Mouse (Mus musculus): ENCODE data around the gene Epb41l3. TPM values are rescaled to one million over a fixed set of nuclear protein-coding genes. Genes with fewer than 3 reads are reported as not detected.
A peak's percentile ranks its signal among the peaks of the same experiment; 100 is the strongest.
"Not testable (repeated sequence)": the region's sequence is repeated elsewhere in the genome, so short reads cannot be mapped to it uniquely, and the experiment has no call there.

The Epb41l3 gene
- polyA plus RNA-seq, 1 experiment from 2014 or later: 174 TPM

GRCm38 (mm10) chr17:69120533-69121358 is 45.3 kb downstream of the Epb41l3 start:
- peak overlapping the region; percentile 46 for H3K4me2 ChIP-seq (replicated peaks; ENCODE audit: low read depth)
- no peaks in the 10 kb centered on the region for H3K9me3 ChIP-seq (ENCODE audit: control insufficient read depth)
- H3K36me3 ChIP-seq (ENCODE audit: control insufficient read depth, insufficient read depth): no peaks in the 10 kb centered on the region
- H3K27ac ChIP-seq (ENCODE audit: low read depth, low read length): no peak overlapping the region
- H3K4me3 ChIP-seq (ENCODE audit: low read depth, low read length): peak overlapping the region; percentile 4; the same call in 1 of the 2 replicates
- H3K9ac ChIP-seq (ENCODE audit: low read depth, low read length): no peak overlapping the region
- peak; percentile 60; the same call in 1 of the 2 replicates for ATAC-seq
- H3K4me1 ChIP-seq (replicated peaks; ENCODE audit: control insufficient read depth, insufficient read depth, low read length): 0 out of 2 replicates have a peak, but pooled peaks cover 6% of the 10 kb centered on the region
- no peak for TF ChIP-seq CTCF (IDR thresholded peaks at IDR 0.05; ENCODE audit: low read depth)
- H3K27me3 ChIP-seq (replicated peaks; ENCODE audit: control insufficient read depth, insufficient read depth, low read length): no peaks in the 10 kb centered on the region
- 8% methylated on average over 19 of the region's 19 CpGs for WGBS

GRCm38 (mm10) chr17:69122403-69122802 is 46.9 kb downstream of the Epb41l3 start:
- 0 out of 2 replicates have a peak, but pooled peaks have one; percentile 37 for ATAC-seq
- H3K27me3 ChIP-seq (replicated peaks; ENCODE audit: control insufficient read depth, insufficient read depth, low read length); H3K9me3 ChIP-seq (ENCODE audit: control insufficient read depth); H3K36me3 ChIP-seq (ENCODE audit: control insufficient read depth, insufficient read depth); H3K9ac ChIP-seq (ENCODE audit: low read depth, low read length); H3K4me1 ChIP-seq (replicated peaks; ENCODE audit: control insufficient read depth, insufficient read depth, low read length); H3K27ac ChIP-seq (ENCODE audit: low read depth, low read length); H3K4me3 ChIP-seq (ENCODE audit: low read depth, low read length): not testable (repeated sequence)
- peak overlapping the region; percentile 46 for H3K4me2 ChIP-seq (replicated peaks; ENCODE audit: low read depth)
- WGBS: 4% methylated on average over 6 of the region's 6 CpGs

GRCm38 (mm10) chr17:69127436-69127835 is 52.0 kb downstream of the Epb41l3 start:
- no peaks in the 10 kb centered on the region for H3K4me1 ChIP-seq (replicated peaks; ENCODE audit: control insufficient read depth, insufficient read depth, low read length)
- no peak for TF ChIP-seq CTCF (IDR thresholded peaks at IDR 0.05; ENCODE audit: low read depth)
- H3K4me3 ChIP-seq (ENCODE audit: low read depth, low read length): no peak overlapping the region
- no peak for ATAC-seq
- 77% methylated on average over 7 of the region's 7 CpGs for WGBS
- no peak overlapping the region for H3K4me2 ChIP-seq (replicated peaks; ENCODE audit: low read depth)
- no peaks in the 10 kb centered on the region for H3K9me3 ChIP-seq (ENCODE audit: control insufficient read depth)
- H3K9ac ChIP-seq (ENCODE audit: low read depth, low read length): no peak overlapping the region
- H3K27me3 ChIP-seq (replicated peaks; ENCODE audit: control insufficient read depth, insufficient read depth, low read length): no peaks in the 10 kb centered on the region
- 0 out of 2 replicates have a peak, but pooled peaks cover 3% of the 10 kb centered on the region for H3K36me3 ChIP-seq (ENCODE audit: control insufficient read depth, insufficient read depth)
- no peak overlapping the region for H3K27ac ChIP-seq (ENCODE audit: low read depth, low read length)

GRCm38 (mm10) chr17:69127981-69128380 is 52.5 kb downstream of the Epb41l3 start:
- no peaks in the 10 kb centered on the region for H3K4me1 ChIP-seq (replicated peaks; ENCODE audit: control insufficient read depth, insufficient read depth, low read length)
- ATAC-seq: no peak
- no peak overlapping the region for H3K27ac ChIP-seq (ENCODE audit: low read depth, low read length)
- no peak overlapping the region for H3K4me2 ChIP-seq (replicated peaks; ENCODE audit: low read depth)
- TF ChIP-seq CTCF (IDR thresholded peaks at IDR 0.05; ENCODE audit: low read depth): no peak
- H3K4me3 ChIP-seq (ENCODE audit: low read depth, low read length): no peak overlapping the region
- H3K36me3 ChIP-seq (ENCODE audit: control insufficient read depth, insufficient read depth): 0 out of 2 replicates have a peak, but pooled peaks cover 3% of the 10 kb centered on the region
- 59% methylated on average over 5 of the region's 5 CpGs for WGBS
- no peaks in the 10 kb centered on the region for H3K27me3 ChIP-seq (replicated peaks; ENCODE audit: control insufficient read depth, insufficient read depth, low read length)
- no peaks in the 10 kb centered on the region for H3K9me3 ChIP-seq (ENCODE audit: control insufficient read depth)
- H3K9ac ChIP-seq (ENCODE audit: low read depth, low read length): no peak overlapping the region

- H3K36me3 ChIP-seq (ENCODE audit: control insufficient read depth, insufficient read depth): 0 out of 2 replicates have a peak, but pooled peaks cover 3% of the 10 kb centered on the region
- H3K4me2 ChIP-seq (replicated peaks; ENCODE audit: low read depth): no peak overlapping the region
- no peak overlapping the region for H3K4me3 ChIP-seq (ENCODE audit: low read depth, low read length)
- WGBS: 48% methylated on average over 6 of the region's 6 CpGs
- no peaks in the 10 kb centered on the region for H3K27me3 ChIP-seq (replicated peaks; ENCODE audit: control insufficient read depth, insufficient read depth, low read length)
- no peaks in the 10 kb centered on the region for H3K4me1 ChIP-seq (replicated peaks; ENCODE audit: control insufficient read depth, insufficient read depth, low read length)
- no peaks in the 10 kb centered on the region for H3K9me3 ChIP-seq (ENCODE audit: control insufficient read depth)
- H3K9ac ChIP-seq (ENCODE audit: low read depth, low read length): no peak overlapping the region
- ATAC-seq: no peak
- no peak for TF ChIP-seq CTCF (IDR thresholded peaks at IDR 0.05; ENCODE audit: low read depth)
- H3K27ac ChIP-seq (ENCODE audit: low read depth, low read length): no peak overlapping the region
Observed at GRCm38 (mm10) chr17:69129434-69129833, 54.0 kb downstream of the Epb41l3 start.

- no peaks in the 10 kb centered on the region for H3K9me3 ChIP-seq (ENCODE audit: control insufficient read depth)
- H3K4me2 ChIP-seq (replicated peaks; ENCODE audit: low read depth): no peak overlapping the region
- 68% methylated on average over 3 of the region's 3 CpGs for WGBS
- no peaks in the 10 kb centered on the region for H3K4me1 ChIP-seq (replicated peaks; ENCODE audit: control insufficient read depth, insufficient read depth, low read length)
- no peak overlapping the region for H3K27ac ChIP-seq (ENCODE audit: low read depth, low read length)
- no peak overlapping the region for H3K9ac ChIP-seq (ENCODE audit: low read depth, low read length)
- no peak for ATAC-seq
- TF ChIP-seq CTCF (IDR thresholded peaks at IDR 0.05; ENCODE audit: low read depth): no peak
- no peaks in the 10 kb centered on the region for H3K27me3 ChIP-seq (replicated peaks; ENCODE audit: control insufficient read depth, insufficient read depth, low read length)
- H3K36me3 ChIP-seq (ENCODE audit: control insufficient read depth, insufficient read depth): no peaks in the 10 kb centered on the region
- H3K4me3 ChIP-seq (ENCODE audit: low read depth, low read length): no peak overlapping the region
Observed at GRCm38 (mm10) chr17:69143017-69143416, 67.5 kb downstream of the Epb41l3 start.
